Mouse (Mus musculus) hindbrain, postnatal 0 days (tissue): ENCODE measurements around the gene Dgkk. TPM values are rescaled to one million over a fixed set of nuclear protein-coding genes. Genes with fewer than 3 reads are reported as not detected.
"Not testable (repeated sequence)": the region's sequence is repeated elsewhere in the genome, so short reads cannot be mapped to it uniquely, and the experiment has no call there.

Experiments
- ATAC-seq: fragments of 200-750 bp; cut with Nextera tagmentation; 2 replicates; pipeline ENCODE4 v1.8.0; 2017; ENCODE audit warnings: mild to moderate bottlenecking, moderate TSS enrichment, moderate library complexity
- DNase-seq: peaks from one replicate; pipeline ENCODE4 v3.0.0-alpha.2; 2015; ENCODE audit warnings: low spot score
- H3K27ac ChIP-seq: fragments of 300-500 bp; sonication (generic); 2 replicates; pipeline ENCODE4 v1.5.1; 2014; ENCODE audit warnings: mild to moderate bottlenecking
- H3K27me3 ChIP-seq: fragments of 300-500 bp; sonication (generic); 2 replicates; pipeline ENCODE4 v1.6.1; 2014; ENCODE audit warnings: low read length, mixed read lengths; ENCODE audit not compliant: insufficient read depth
- H3K36me3 ChIP-seq: fragments of 300-500 bp; sonication (generic); 2 replicates; pipeline ENCODE4 v1.6.1; 2014; ENCODE audit warnings: low read length, mixed read lengths; ENCODE audit not compliant: insufficient read depth
- H3K4me1 ChIP-seq: fragments of 300-500 bp; sonication (generic); 2 replicates; pipeline ENCODE4 v1.6.1; 2014; ENCODE audit warnings: antibody characterized with exemption, low read length, mixed read lengths; ENCODE audit not compliant: insufficient read depth
- H3K4me2 ChIP-seq: fragments of 300-500 bp; sonication (generic); 2 replicates; pipeline ENCODE4 v1.6.1; 2014; ENCODE audit warnings: low read depth, mild to moderate bottlenecking, low read length, moderate library complexity, mixed read lengths
- H3K4me3 ChIP-seq: fragments of 300-500 bp; sonication (generic); 2 replicates; pipeline ENCODE4 v1.5.1; 2014; ENCODE audit warnings: low read length
- H3K9ac ChIP-seq: fragments of 300-500 bp; sonication (generic); replicated peaks from 2 replicates; pipeline ENCODE4 v1.6.1; 2014; ENCODE audit warnings: mild to moderate bottlenecking, low read length, moderate library complexity, mixed read lengths
- H3K9me3 ChIP-seq: fragments of 300-500 bp; sonication (generic); 2 replicates; pipeline ENCODE4 v1.6.1; 2016; ENCODE audit warnings: low read length, mixed read lengths
- CTCF ChIP-seq: IDR thresholded peaks from 2 replicates; pipeline ENCODE4 v1.5.1; 2016; ENCODE audit warnings: antibody characterized with exemption, control low read depth, low read depth
- WGBS: fragments of 180-500 bp; shearing (Covaris S2); extraction: QIAGEN DNeasy Blood & Tissue Kit; methylation state at CpG from one replicate; pipeline ENCODE4 v1.1.7; 2014; 5-methylcytosine and 5-hydroxymethylcytosine counted together
- polyA plus RNA-seq: library from polyadenylated mRNA; unstranded; fragments of >200 nt; fragmentation: Nextera tagmentation; extraction: Ambion mirVana; gene quantifications from 2 replicates; pipeline ENCODE4 v1.2.1, GENCODE M21; 2015
- total RNA-seq: library from RNA; depleted of rRNA; stranded (reverse); fragments of >200 nt; gene quantifications from 2 replicates; pipeline ENCODE4 v1.2.3, GENCODE M21; 2014

Gene Dgkk
- total and polyA plus RNA-seq, 2 experiments from 2014 or later: 3.3 to 7.6 TPM

- Histone ChIP-seq H3K9ac (no peak overlapping the region), H3K4me1 (no peaks in the 10 kb centered on the region), H3K4me2 (no peak overlapping the region), H3K27ac (no peak overlapping the region), H3K27me3 (no peaks in the 10 kb centered on the region), H3K4me3 (no peak overlapping the region), H3K36me3 (no peaks in the 10 kb centered on the region), H3K9me3 (no peaks in the 10 kb centered on the region)
- DNase-seq (no peak), ATAC-seq (no peak)
- TF ChIP-seq CTCF: no peak
- WGBS: 87% methylated on average over 3 of the region's 3 CpGs
Observed at GRCm38 (mm10) chrX:6968598-6968997, 189.5 kb downstream of the Dgkk start.

- no peak for ATAC-seq
- DNase-seq: no peak
- no peak for TF ChIP-seq CTCF
- WGBS: 76% methylated on average over 1 of the region's 1 CpGs
- Histone ChIP-seq H3K36me3 (no peaks in the 10 kb centered on the region), H3K4me1 (no peaks in the 10 kb centered on the region), H3K9ac (no peak overlapping the region), H3K27ac (no peak overlapping the region), H3K4me3 (no peak overlapping the region), H3K9me3 (no peaks in the 10 kb centered on the region), H3K27me3 (no peaks in the 10 kb centered on the region), H3K4me2 (no peak overlapping the region)
Observed at GRCm38 (mm10) chrX:6971956-6972355, 192.8 kb downstream of the Dgkk start.

GRCm38 (mm10) chrX:6983916-6984315 is 204.8 kb downstream of the Dgkk start:
- not testable (repeated sequence) for H3K9ac ChIP-seq, H3K9me3 ChIP-seq, H3K27me3 ChIP-seq, H3K4me2 ChIP-seq, ATAC-seq, H3K27ac ChIP-seq, H3K4me1 ChIP-seq, DNase-seq, H3K36me3 ChIP-seq, H3K4me3 ChIP-seq
- 92% methylated on average over 3 of the region's 4 CpGs for WGBS
